Mouse (Mus musculus) CH12.LX (cell line): ENCODE results near the gene Ccdc103. TPM values are rescaled to one million over a fixed set of nuclear protein-coding genes. Genes with fewer than 3 reads are reported as not detected.

Experiments
- DNase-seq: peaks from one replicate; pipeline ENCODE4 v3.0.0-alpha.2; 2013; ENCODE audit errors: extremely low read depth
- H3K27ac ChIP-seq: 2 replicates; pipeline ENCODE4 v1.5.1; 2012; ENCODE audit warnings: low read depth, mild to moderate bottlenecking, control low read depth, moderate library complexity; ENCODE audit not compliant: insufficient read depth
- H3K27me3 ChIP-seq: replicated peaks from 2 replicates; pipeline ENCODE3; 2012; ENCODE audit warnings: inconsistent platforms
- H3K36me3 ChIP-seq, 2 experiments: replicated peaks in 1 of 2; 2 replicates each; pipeline versions ENCODE3 to v1.6.1; 2012; ENCODE audit warnings: inconsistent platforms in 1 of 2, low read length in 1 of 2, mild to moderate bottlenecking in 1 of 2, mixed read lengths in 1 of 2, moderate library complexity in 1 of 2; ENCODE audit not compliant: control insufficient read depth in 1 of 2, insufficient read depth in 1 of 2
- H3K4me1 ChIP-seq, 2 experiments: 2 replicates each; pipeline ENCODE4 v1.6.1; 2012; ENCODE audit warnings: inconsistent platforms in 1 of 2, moderate library complexity in 1 of 2; ENCODE audit not compliant: insufficient read depth in 2 of 2, control insufficient read depth in 1 of 2
- H3K4me2 ChIP-seq: 2 replicates; pipeline ENCODE4 v1.6.1; 2012; ENCODE audit warnings: low read depth, mild to moderate bottlenecking, control low read depth; ENCODE audit not compliant: poor library complexity, insufficient read depth, severe bottlenecking
- H3K4me3 ChIP-seq, 3 experiments: fragments of 150-350 bp in 1 of 3; sonication (generic) in 1 of 3; replicated peaks in 1 of 3; 2 replicates each; pipeline versions ENCODE3 to v1.5.1; 2011 to 2012; ENCODE audit warnings: low read depth in 2 of 3, low read length in 2 of 3, mild to moderate bottlenecking in 2 of 3, moderate library complexity in 2 of 3, control low read depth in 1 of 3, improper control_type of control experiment in 1 of 3, inconsistent platforms in 1 of 3, mixed read lengths in 1 of 3; ENCODE audit not compliant: poor library complexity in 1 of 3
- H3K79me2 ChIP-seq: replicated peaks from 2 replicates; pipeline ENCODE4 v1.6.1; 2012; ENCODE audit warnings: mild to moderate bottlenecking, moderate library complexity; ENCODE audit not compliant: control insufficient read depth, poor library complexity, insufficient read depth, severe bottlenecking; ENCODE audit errors: extremely low read depth
- H3K9ac ChIP-seq: 2 replicates; pipeline ENCODE4 v1.6.1; 2012; ENCODE audit warnings: low read depth, mild to moderate bottlenecking, control low read depth, moderate library complexity; ENCODE audit not compliant: insufficient read depth
- H3K9me3 ChIP-seq: replicated peaks from 2 replicates; pipeline ENCODE3; 2012; ENCODE audit warnings: low read length, inconsistent platforms, mixed read lengths
- BHLHE40 ChIP-seq: IDR thresholded peaks from 2 replicates; pipeline ENCODE4 v1.6.1; 2011; ENCODE audit warnings: mild to moderate bottlenecking, low read depth, low read length, improper control_type of control experiment
- CHD2 ChIP-seq: IDR thresholded peaks from 2 replicates; pipeline ENCODE4 v1.6.1; 2011; ENCODE audit warnings: low read length, improper control_type of control experiment
- CTCF ChIP-seq, 2 experiments: IDR thresholded peaks in 1 of 2; conservative IDR thresholded peaks in 1 of 2; 2 replicates each; pipeline ENCODE4 v1.5.1; 2011 to 2012; ENCODE audit warnings: low read depth in 2 of 2, low read length in 2 of 2, improper control_type of control experiment in 1 of 2, inconsistent platforms in 1 of 2, mild to moderate bottlenecking in 1 of 2, moderate library complexity in 1 of 2
- E2F4 ChIP-seq: IDR thresholded peaks from 2 replicates; pipeline ENCODE4 v1.6.1; 2011; ENCODE audit warnings: low read depth, low read length, improper control_type of control experiment; ENCODE audit not compliant: insufficient replicate concordance
- ELF1 ChIP-seq: IDR thresholded peaks from 2 replicates; pipeline ENCODE4 v1.6.1; 2014; ENCODE audit warnings: low read depth, mild to moderate bottlenecking, inconsistent platforms, low read length, improper control_type of control experiment
- EP300 ChIP-seq: IDR thresholded peaks from 2 replicates; pipeline ENCODE4 v1.6.1; 2011; ENCODE audit warnings: low read length, improper control_type of control experiment
- ETS1 ChIP-seq: conservative IDR thresholded peaks from 2 replicates; pipeline ENCODE4 v1.6.1; 2012; ENCODE audit warnings: low read depth, mild to moderate bottlenecking, inconsistent platforms, low read length, improper control_type of control experiment, moderate library complexity
- HCFC1 ChIP-seq: IDR thresholded peaks from 2 replicates; pipeline ENCODE4 v1.6.1; 2012; ENCODE audit warnings: low read depth, mild to moderate bottlenecking, inconsistent platforms, low read length, improper control_type of control experiment
- IRF4 ChIP-seq: IDR thresholded peaks from 2 replicates; pipeline ENCODE4 v1.6.1; 2014; ENCODE audit warnings: low read depth, mild to moderate bottlenecking, inconsistent platforms, low read length, improper control_type of control experiment
- JUN ChIP-seq: IDR thresholded peaks from 2 replicates; pipeline ENCODE4 v1.6.1; 2011; ENCODE audit warnings: low read depth, mild to moderate bottlenecking, low read length, improper control_type of control experiment, moderate library complexity; ENCODE audit not compliant: insufficient read depth
- JUND ChIP-seq: conservative IDR thresholded peaks from 2 replicates; pipeline ENCODE4 v1.6.1; 2011; ENCODE audit warnings: low read depth, low read length, improper control_type of control experiment
- KAT2A ChIP-seq: IDR thresholded peaks from 2 replicates; pipeline ENCODE4 v1.6.1; 2012; ENCODE audit warnings: low read length, improper control_type of control experiment, inconsistent platforms; ENCODE audit not compliant: insufficient replicate concordance
- MAFK ChIP-seq: IDR thresholded peaks from 2 replicates; pipeline ENCODE4 v1.6.1; 2011; ENCODE audit warnings: low read length, improper control_type of control experiment; ENCODE audit not compliant: insufficient replicate concordance
- MAX ChIP-seq: IDR thresholded peaks from 2 replicates; pipeline ENCODE4 v1.6.1; 2011; ENCODE audit warnings: low read length, improper control_type of control experiment
- MAZ ChIP-seq: IDR thresholded peaks from 2 replicates; pipeline ENCODE4 v1.6.1; 2012; ENCODE audit warnings: low read depth, mild to moderate bottlenecking, inconsistent platforms, low read length, improper control_type of control experiment, moderate library complexity
- MEF2A ChIP-seq: IDR thresholded peaks from 2 replicates; pipeline ENCODE4 v1.6.1; 2014; ENCODE audit warnings: low read depth, mild to moderate bottlenecking, inconsistent platforms, low read length, improper control_type of control experiment, borderline replicate concordance
- MXI1 ChIP-seq: IDR thresholded peaks from 2 replicates; pipeline ENCODE4 v1.6.1; 2011; ENCODE audit warnings: mild to moderate bottlenecking, low read depth, low read length, improper control_type of control experiment
- MYC ChIP-seq: IDR thresholded peaks from 2 replicates; pipeline ENCODE4 v1.6.1; 2011; ENCODE audit warnings: low read depth, mild to moderate bottlenecking, improper control_type of control experiment, low read length
- NELFE ChIP-seq: IDR thresholded peaks from 2 replicates; pipeline ENCODE4 v1.6.1; 2011; ENCODE audit warnings: low read depth, low read length, improper control_type of control experiment
- NRF1 ChIP-seq: IDR thresholded peaks from 2 replicates; pipeline ENCODE4 v1.6.1; 2014; ENCODE audit warnings: low read depth, mild to moderate bottlenecking, inconsistent platforms, low read length, improper control_type of control experiment, moderate library complexity
- PAX5 ChIP-seq: IDR thresholded peaks from 2 replicates; pipeline ENCODE4 v1.6.1; 2012; ENCODE audit warnings: low read length, inconsistent platforms, mixed read lengths
- POLR2A ChIP-seq: IDR thresholded peaks from 2 replicates; pipeline ENCODE4 v1.6.1; 2011; ENCODE audit warnings: low read depth, mild to moderate bottlenecking, improper control_type of control experiment, low read length
- POLR2AphosphoS2 ChIP-seq: IDR thresholded peaks from 2 replicates; pipeline ENCODE4 v1.6.1; 2011; ENCODE audit warnings: low read depth, low read length, improper control_type of control experiment
- RAD21 ChIP-seq: IDR thresholded peaks from 2 replicates; pipeline ENCODE4 v1.6.1; 2011; ENCODE audit warnings: low read depth, mild to moderate bottlenecking, low read length, improper control_type of control experiment, moderate library complexity
- RCOR1 ChIP-seq: conservative IDR thresholded peaks from 2 replicates; pipeline ENCODE4 v1.6.1; 2012; ENCODE audit warnings: low read depth, mild to moderate bottlenecking, inconsistent platforms, low read length, improper control_type of control experiment
- SIN3A ChIP-seq: IDR thresholded peaks from 2 replicates; pipeline ENCODE4 v1.6.1; 2012; ENCODE audit warnings: low read length, improper control_type of control experiment, inconsistent platforms
- SMC3 ChIP-seq: IDR thresholded peaks from 2 replicates; pipeline ENCODE4 v1.6.1; 2011; ENCODE audit warnings: low read depth, low read length, improper control_type of control experiment
- TBP ChIP-seq: conservative IDR thresholded peaks from 2 replicates; pipeline ENCODE4 v1.6.1; 2011; ENCODE audit warnings: low read depth, low read length, improper control_type of control experiment
- TCF12 ChIP-seq: IDR thresholded peaks from 2 replicates; pipeline ENCODE4 v1.6.1; 2014; ENCODE audit warnings: low read depth, mild to moderate bottlenecking, inconsistent platforms, low read length, improper control_type of control experiment
- UBTF ChIP-seq: IDR thresholded peaks from 2 replicates; pipeline ENCODE4 v1.6.1; 2012; ENCODE audit warnings: low read depth, mild to moderate bottlenecking, inconsistent platforms, low read length, improper control_type of control experiment, moderate library complexity
- USF2 ChIP-seq: conservative IDR thresholded peaks from 2 replicates; pipeline ENCODE4 v1.6.1; 2011; ENCODE audit warnings: low read depth, low read length, improper control_type of control experiment
- ZC3H11A ChIP-seq: IDR thresholded peaks from 2 replicates; pipeline ENCODE4 v1.6.1; 2012; ENCODE audit warnings: low read depth, mild to moderate bottlenecking, inconsistent platforms, low read length, improper control_type of control experiment
- ZMIZ1 ChIP-seq: IDR thresholded peaks from 2 replicates; pipeline ENCODE4 v1.6.1; 2012; ENCODE audit warnings: low read depth, mild to moderate bottlenecking, inconsistent platforms, low read length, improper control_type of control experiment
- ZNF384 ChIP-seq: IDR thresholded peaks from 2 replicates; pipeline ENCODE4 v1.6.1; 2012; ENCODE audit warnings: low read depth, low read length, improper control_type of control experiment, inconsistent platforms
- dilution Hi-C: fragments of 300-500 bp; cut with MboI; formaldehyde crosslinking; loops from 2 replicates; pipeline ENCODE4 v1.14.3; 2020; ENCODE audit warnings: low sequenced_read_pairs; ENCODE audit not compliant: extremely low pct_unique_long_range_greater_than_20kb, extremely low pct_ligation_motif_present
- in situ Hi-C: fragments of 300-500 bp; cut with MboI; formaldehyde crosslinking; loops from 3 replicates; pipeline ENCODE4 v1.14.3; 2019; ENCODE audit warnings: low sequenced_read_pairs, low pct_ligation_motif_present, low pct_unique_long_range_greater_than_20kb, mixed read lengths
- polyA plus RNA-seq: library from polyadenylated mRNA; unstranded; fragments of >175 nt; gene quantifications from 2 replicates; pipeline ENCODE4 v1.2.1, GENCODE M21; 2012; ENCODE audit warnings: low read depth; ENCODE audit not compliant: insufficient read length
- total RNA-seq, 2 experiments: library from RNA; depleted of rRNA; stranded (reverse); fragments of 300-350 nt in 1 of 2; fragments of >200 nt in 1 of 2; gene quantifications; 2 replicates each; pipeline ENCODE4 v1.2.3; 2012 to 2014

The Ccdc103 gene
- total and polyA plus RNA-seq, 3 experiments, result 0.20 to 0.58 (median 0.42) TPM

- in situ Hi-C loops (no loop called here), dilution Hi-C loops (no loop called here)
- peak within 1 kb of the TSS; percentile 63 for H3K4me2 ChIP-seq
Observed at GRCm38 (mm10) chr11:102924557-102925350, 43.8 kb downstream of the Ccdc103 start, which contains the start of gene Kif18b. Kif18b (minus strand) TSS chr11:102925124.

GRCm38 (mm10) chr11:102925351-102925717 lies 44.3 kb downstream of the Ccdc103 start:
- peak overlapping the region; percentile 63; the same call in 1 of the 2 replicates for H3K4me2 ChIP-seq
- H3K4me1 ChIP-seq, result peaks cover 11 to 34% of the 10 kb centered on the region in 2 experiments
- H3K79me2 ChIP-seq, result peaks cover 41% of the 10 kb centered on the region
- DNase-seq, result peak; percentile 95
- H3K9me3 ChIP-seq, result peaks cover 3% of the 10 kb centered on the region
- dilution Hi-C loops (no loop called here), in situ Hi-C loops (no loop called here)
- H3K4me3 ChIP-seq, result peak overlapping the region; percentile 59 to 83 (median 71)
- peaks cover 8% of the 10 kb centered on the region for H3K27me3 ChIP-seq
- H3K36me3 ChIP-seq, result peaks cover 0 to 20% of the 10 kb centered on the region in 2 experiments
- peak overlapping the region; percentile 89 for H3K27ac ChIP-seq
- H3K9ac ChIP-seq, result peak overlapping the region; percentile 59
- no peak for TF ChIP-seq MXI1
- TF ChIP-seq ZC3H11A, result peak; percentile 39; the same call in 1 of the 2 replicates
- TF ChIP-seq RCOR1, result peak; percentile 76
- TF ChIP-seq MAFK, result 0 out of 2 replicates have a peak, but pooled peaks have one; percentile 49
- TF ChIP-seq USF2, result no peak
- peak; percentile 75; the same call in 1 of the 2 replicates for TF ChIP-seq UBTF
- peak; percentile 67 for TF ChIP-seq SMC3
- TF ChIP-seq ETS1, result peak; percentile 49; the same call in 1 of the 2 replicates
- peak; percentile 63 for TF ChIP-seq RAD21
- TF ChIP-seq JUND, result no peak
- no peak for TF ChIP-seq EP300
- TF ChIP-seq CTCF (conservative IDR thresholded peaks at IDR 0.05 in 1 of 2, IDR thresholded peaks at IDR 0.05 in 1 of 2; ENCODE audit: low read depth in 2 of 2, low read length in 2 of 2), result peak in 1 of 2 experiments; percentile 75; a peak in 3 of 4 replicates
- peak; percentile 36; the same call in 1 of the 2 replicates for TF ChIP-seq MEF2A
- TF ChIP-seq IRF4, result peak; percentile 45
- peak; percentile 74; the same call in 1 of the 2 replicates for TF ChIP-seq MYC
- TF ChIP-seq E2F4, result no peak
- no peak for TF ChIP-seq PAX5
- TF ChIP-seq POLR2AphosphoS2, result no peak
- TF ChIP-seq BHLHE40, result peak; percentile 86

More at GRCm38 (mm10) chr11:102924557-102925350, 43.8 kb downstream of the Ccdc103 start, which contains the start of gene Kif18b:
- Histone ChIP-seq H3K4me1 (peaks cover 11 to 36% of the 10 kb centered on the region in 2 experiments), H3K9ac (peak within 1 kb of the TSS; percentile 60), H3K4me3 (peak within 1 kb of the TSS; percentile 71 to 83 (median 82)), H3K27me3 (peaks cover 7% of the 10 kb centered on the region), H3K9me3 (peaks cover 2% of the 10 kb centered on the region), H3K79me2 (peaks cover 47% of the 10 kb centered on the region), H3K36me3 (peaks cover 0 to 24% of the 10 kb centered on the region in 2 experiments), H3K27ac (peak within 1 kb of the TSS; percentile 89)
- TF ChIP-seq SMC3 (no peak), CHD2 (peak; percentile 41; the same call in 1 of the 2 replicates), MAFK (0 out of 2 replicates have a peak, but pooled peaks have one; percentile 30), SIN3A (peak; percentile 95), NELFE (peak; percentile 88), NRF1 (peak; percentile 95), POLR2A (peak; percentile 92), E2F4 (peak; percentile 87; the same call in 1 of the 2 replicates), ZNF384 (no peak), KAT2A (peak; percentile 36; the same call in 1 of the 2 replicates), BHLHE40 (peak; percentile 24; the same call in 1 of the 2 replicates), RCOR1 (no peak), MAX (peak; percentile 64; the same call in 1 of the 2 replicates), MAZ (peak; percentile 22; the same call in 1 of the 2 replicates), CTCF (conservative IDR thresholded peaks at IDR 0.05 in 1 of 2, IDR thresholded peaks at IDR 0.05 in 1 of 2; ENCODE audit: low read depth in 2 of 2, low read length in 2 of 2) (no peak), USF2 (no peak), POLR2AphosphoS2 (peak; percentile 79), PAX5 (no peak), ELF1 (peak; percentile 83), MXI1 (peak; percentile 86), TBP (peak; percentile 53; the same call in 1 of the 2 replicates), ETS1 (no peak), JUN (no peak), HCFC1 (peak; percentile 70), ZMIZ1 (peak; percentile 83), TCF12 (peak; percentile 75), MYC (no peak)
- peak; percentile 100 for DNase-seq
